Mouse (Mus musculus) G1E-ER4 (cell line): Measurements from ENCODE around the gene Gm5861. TPM values are rescaled to one million over a fixed set of nuclear protein-coding genes. Genes with fewer than 3 reads are reported as not detected.
"Not testable (repeated sequence)": the region's sequence is repeated elsewhere in the genome, so short reads cannot be mapped to it uniquely, and the experiment has no call there.

Experiments used
- GATA1 ChIP-seq: IDR thresholded peaks from one replicate; pipeline ENCODE4 v1.8.0; 2012; ENCODE audit warnings: low read length, inconsistent platforms
- polyA plus RNA-seq: library from polyadenylated mRNA; stranded (reverse); fragments of >175 nt; gene quantifications from 2 replicates; pipeline ENCODE4 v1.2.3, GENCODE M21; 2012

Gm5861 gene
- polyA plus RNA-seq: not detected in 2 replicates

- not testable (repeated sequence) for TF ChIP-seq GATA1
These were observed at the start of gene Gm5861 for GRCm38 (mm10) chr5:11182772-11183171. TSS of gene Gm5861 (plus strand) at chr5:11183072.

Other genes with a start within 250 kb of the Gm5861 start
- not detected in 2 replicates for gene Gm8871, start 235.3 kb upstream of the Gm5861 start, polyA plus RNA-seq
- not detected in 2 replicates for gene Gm8857, start 235.3 kb upstream of the Gm5861 start, polyA plus RNA-seq
- gene Gm8879, start 55.4 kb upstream of the Gm5861 start, polyA plus RNA-seq: not detected in 2 replicates
- gene Gm8890, start 73.0 kb downstream of the Gm5861 start, polyA plus RNA-seq: not detected in 2 replicates
- gene Speer1, start 158.4 kb downstream of the Gm5861 start, polyA plus RNA-seq: not detected in 2 replicates
- not detected in 2 replicates for gene Gm8897, start 233.3 kb downstream of the Gm5861 start, polyA plus RNA-seq